Mouse (Mus musculus): ENCODE results near the gene Rfx1.

GRCm38 (mm10) chr8:84052746-84053145 is 13.9 kb upstream of the Rfx1 start:
- TF ChIP-seq CTCF (IDR thresholded peaks at IDR 0.05; ENCODE audit: insufficient read depth, low read length), result no peak
- TF ChIP-seq POLR2A (IDR thresholded peaks at IDR 0.05; ENCODE audit: borderline replicate concordance, extremely low read depth, low read depth, low read length), result no peak
